Mouse (Mus musculus): ENCODE measurements around the gene Krt76. TPM values are rescaled to one million over a fixed set of nuclear protein-coding genes. Genes with fewer than 3 reads are reported as not detected.

Krt76 gene
- polyA plus RNA-seq, 1 experiment from 2014 or later: 1.9 TPM

DNA sequence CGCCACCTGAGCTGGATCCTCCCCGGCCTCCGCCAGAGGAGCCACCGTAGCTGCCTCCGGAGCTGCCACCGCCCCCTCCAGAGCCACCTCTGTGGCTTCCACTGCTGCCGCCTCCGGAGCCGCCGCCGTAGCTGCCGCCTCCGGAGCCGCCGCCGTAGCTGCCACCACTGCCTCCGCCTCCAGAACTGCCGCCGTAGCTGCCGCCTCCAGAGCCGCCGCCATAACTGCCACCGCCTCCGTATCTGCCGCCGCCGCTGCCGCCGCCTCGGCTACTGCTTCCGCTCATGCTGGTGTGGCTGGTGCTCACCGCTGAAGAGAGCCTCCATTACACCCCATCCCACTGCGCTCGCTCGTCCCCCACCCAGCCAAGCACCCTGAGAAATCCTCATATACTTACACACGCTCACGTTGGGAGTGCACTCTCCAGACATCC is 46.7 kb downstream of the Krt76 start:
- no peaks in the 10 kb centered on the region for H3K27me3 ChIP-seq (ENCODE audit: control insufficient read depth, insufficient read depth, low read length)
- H3K4me1 ChIP-seq (replicated peaks; ENCODE audit: control insufficient read depth, insufficient read depth): no peaks in the 10 kb centered on the region
- peak overlapping the region; percentile 79 for H3K4me2 ChIP-seq (replicated peaks; ENCODE audit: low read depth)
- H3K36me3 ChIP-seq (ENCODE audit: control insufficient read depth, insufficient read depth, low read length): no peaks in the 10 kb centered on the region
- H3K9me3 ChIP-seq (ENCODE audit: control insufficient read depth, low read length): no peaks in the 10 kb centered on the region
- WGBS: under 1% methylated on average over 27 of the region's 37 CpGs
- peak overlapping the region; percentile 63 for H3K9ac ChIP-seq (ENCODE audit: low read length)
- peak; percentile 70 for DNase-seq (ENCODE audit: low spot score)
- H3K27ac ChIP-seq (replicated peaks): peak overlapping the region; percentile 84
- H3K4me3 ChIP-seq (ENCODE audit: low read depth, low read length): peak overlapping the region; percentile 49
- peak; percentile 58; the same call in 1 of the 2 replicates for ATAC-seq (ENCODE audit: low FRiP score, low TSS enrichment)
- TF ChIP-seq CTCF (IDR thresholded peaks at IDR 0.05; ENCODE audit: low read depth) (peak; percentile 8; the same call in 1 of the 2 replicates), EP300 (optimal IDR thresholded peaks at IDR 0.05) (peak; percentile 21)

DNA sequence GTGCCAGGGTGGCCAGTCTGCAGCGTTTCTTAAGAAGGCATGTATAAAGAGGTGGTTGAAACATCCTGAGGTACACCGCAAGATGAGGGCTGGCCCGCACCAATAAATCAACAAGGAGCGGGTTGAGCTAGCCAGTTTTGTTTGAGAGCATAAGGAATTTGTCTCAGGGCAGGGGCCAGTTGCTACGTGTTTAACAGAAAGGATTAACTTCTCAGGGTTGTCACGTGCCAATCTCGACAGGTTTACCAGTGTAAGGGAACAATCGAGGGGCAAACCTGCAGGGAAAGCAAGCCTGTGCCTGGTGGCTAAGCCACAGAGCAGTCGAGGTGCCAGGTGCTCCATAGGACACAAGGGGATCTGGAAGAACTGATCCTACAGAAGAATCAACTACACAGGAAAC is 49.5 kb downstream of the Krt76 start:
- Histone ChIP-seq H3K27me3 (ENCODE audit: control insufficient read depth, insufficient read depth, low read length) (no peaks in the 10 kb centered on the region), H3K4me1 (replicated peaks; ENCODE audit: control insufficient read depth, insufficient read depth) (no peaks in the 10 kb centered on the region), H3K4me2 (replicated peaks; ENCODE audit: low read depth) (no peak overlapping the region), H3K27ac (replicated peaks) (peak overlapping the region; percentile 63), H3K36me3 (ENCODE audit: control insufficient read depth, insufficient read depth, low read length) (no peaks in the 10 kb centered on the region), H3K9me3 (ENCODE audit: control insufficient read depth, low read length) (no peaks in the 10 kb centered on the region), H3K4me3 (ENCODE audit: low read depth, low read length) (no peak overlapping the region), H3K9ac (ENCODE audit: low read length) (no peak overlapping the region)
- DNase-seq (ENCODE audit: low spot score): no peak
- ATAC-seq (ENCODE audit: low FRiP score, low TSS enrichment): no peak
- peak; percentile 43 for TF ChIP-seq EP300 (optimal IDR thresholded peaks at IDR 0.05)
- no peak for TF ChIP-seq CTCF (IDR thresholded peaks at IDR 0.05; ENCODE audit: low read depth)
- WGBS: 34% methylated on average over 9 of the region's 9 CpGs

DNA sequence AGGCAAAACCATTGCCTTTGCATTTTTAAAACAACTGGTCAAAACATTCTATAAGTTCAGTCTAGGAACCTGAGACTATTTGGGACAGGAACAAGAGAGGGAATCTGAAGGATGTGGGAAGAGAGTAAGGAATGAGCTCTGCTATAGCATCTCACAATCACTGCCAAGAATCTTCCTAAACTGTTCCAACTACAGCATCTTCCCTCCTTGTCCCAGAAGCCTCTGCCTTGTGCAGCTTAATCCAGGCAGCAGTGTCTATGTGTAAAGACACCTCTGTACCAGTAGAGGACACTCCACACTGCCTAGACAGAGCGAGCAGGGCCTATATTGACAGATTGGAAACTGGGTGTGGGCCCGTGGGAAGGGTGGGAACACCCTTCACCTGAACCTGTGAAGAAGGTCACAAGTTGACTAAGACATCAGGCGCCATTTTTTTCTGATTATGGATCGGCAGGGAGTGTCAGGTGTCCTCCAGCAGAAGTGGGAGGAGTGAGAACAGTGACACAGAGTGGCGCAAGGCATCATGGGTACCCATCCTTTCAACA is 57.9 kb downstream of the Krt76 start:
- no peak overlapping the region for H3K9ac ChIP-seq (ENCODE audit: low read length)
- H3K4me1 ChIP-seq (replicated peaks; ENCODE audit: control insufficient read depth, insufficient read depth): no peaks in the 10 kb centered on the region
- 52% methylated on average over 5 of the region's 5 CpGs for WGBS
- H3K4me3 ChIP-seq (ENCODE audit: low read depth, low read length): no peak overlapping the region
- H3K27ac ChIP-seq (replicated peaks): no peak overlapping the region
- DNase-seq (ENCODE audit: low spot score) (no peak), ATAC-seq (ENCODE audit: low FRiP score, low TSS enrichment) (peak; percentile 86)
- H3K4me2 ChIP-seq (replicated peaks; ENCODE audit: low read depth): no peak overlapping the region
- no peaks in the 10 kb centered on the region for H3K27me3 ChIP-seq (ENCODE audit: control insufficient read depth, insufficient read depth, low read length)
- no peaks in the 10 kb centered on the region for H3K9me3 ChIP-seq (ENCODE audit: control insufficient read depth, low read length)
- no peaks in the 10 kb centered on the region for H3K36me3 ChIP-seq (ENCODE audit: control insufficient read depth, insufficient read depth, low read length)
- TF ChIP-seq EP300 (optimal IDR thresholded peaks at IDR 0.05) (peak; percentile 82), CTCF (IDR thresholded peaks at IDR 0.05; ENCODE audit: low read depth) (peak; percentile 76)

Small RNA genes within 50 kb of the gene (microRNA-seq; reads per million reads assigned to microRNA genes)
- gene Gm44356: not detected

Other genes with a start within 250 kb of the Krt76 start
- gene Gm5478, start 245.5 kb downstream of the Krt76 start, polyA plus RNA-seq (2015; fragmentation: Nextera tagmentation; extraction: Ambion mirVana): 0.10 TPM in 1 of 2 replicates, not detected in the other
- gene Krt6b, start 212.6 kb downstream of the Krt76 start, polyA plus RNA-seq (2015; fragmentation: Nextera tagmentation; extraction: Ambion mirVana): 3.3 and 4.7 TPM in 2 replicates
- 30.7 and 42.9 TPM in 2 replicates for gene Krt6a, start 198.6 kb downstream of the Krt76 start, polyA plus RNA-seq (2015; fragmentation: Nextera tagmentation; extraction: Ambion mirVana)
- 504 and 557 TPM in 2 replicates for gene Krt5, start 180.0 kb downstream of the Krt76 start, polyA plus RNA-seq (2015; fragmentation: Nextera tagmentation; extraction: Ambion mirVana)
- not detected in 2 replicates for gene Krt71, start 149.8 kb downstream of the Krt76 start, polyA plus RNA-seq (2015; fragmentation: Nextera tagmentation; extraction: Ambion mirVana)
- gene Krt72, start 106.5 kb downstream of the Krt76 start, polyA plus RNA-seq (2015; fragmentation: Nextera tagmentation; extraction: Ambion mirVana): not detected in 2 replicates
- not detected in 2 replicates for gene Krt73, start 90.6 kb downstream of the Krt76 start, polyA plus RNA-seq (2015; fragmentation: Nextera tagmentation; extraction: Ambion mirVana)
- gene Krt2, start 74.8 kb downstream of the Krt76 start, polyA plus RNA-seq (2015; fragmentation: Nextera tagmentation; extraction: Ambion mirVana): not detected in 2 replicates
- gene Krt1, start 42.1 kb downstream of the Krt76 start, polyA plus RNA-seq (2015; fragmentation: Nextera tagmentation; extraction: Ambion mirVana): 588 and 700 TPM in 2 replicates
- gene Krt77, start 23.2 kb downstream of the Krt76 start, polyA plus RNA-seq (2015; fragmentation: Nextera tagmentation; extraction: Ambion mirVana): 5.1 and 5.3 TPM in 2 replicates
- 4,471 and 4,814 TPM in 2 replicates for gene Krt4, start 31.8 kb upstream of the Krt76 start, polyA plus RNA-seq (2015; fragmentation: Nextera tagmentation; extraction: Ambion mirVana)
- gene Krt79, start 47.4 kb upstream of the Krt76 start, polyA plus RNA-seq (2015; fragmentation: Nextera tagmentation; extraction: Ambion mirVana): 12.2 and 14.3 TPM in 2 replicates
- gene Krt78, start 61.4 kb upstream of the Krt76 start, polyA plus RNA-seq (2015; fragmentation: Nextera tagmentation; extraction: Ambion mirVana): 49.3 and 73.4 TPM in 2 replicates
- gene Krt8, start 111.6 kb upstream of the Krt76 start, polyA plus RNA-seq (2015; fragmentation: Nextera tagmentation; extraction: Ambion mirVana): 1,902 and 1,960 TPM in 2 replicates
- 715 and 753 TPM in 2 replicates for gene Krt18, start 135.3 kb upstream of the Krt76 start, polyA plus RNA-seq (2015; fragmentation: Nextera tagmentation; extraction: Ambion mirVana)
- 46.5 and 48.4 TPM in 2 replicates for gene Eif4b, start 180.9 kb upstream of the Krt76 start, polyA plus RNA-seq (2015; fragmentation: Nextera tagmentation; extraction: Ambion mirVana)
- gene Tns2, start 207.5 kb upstream of the Krt76 start, polyA plus RNA-seq (2015; fragmentation: Nextera tagmentation; extraction: Ambion mirVana): 11.9 and 15.5 TPM in 2 replicates
- gene Spryd3, start 243.3 kb upstream of the Krt76 start, polyA plus RNA-seq (2015; fragmentation: Nextera tagmentation; extraction: Ambion mirVana): 28.5 and 29.0 TPM in 2 replicates

Measured in stomach, postnatal 0 days (tissue).